Mouse (Mus musculus) brain, embryonic 14.5 days (tissue): ENCODE measurements around the gene Frmpd2.

Experiments
- CTCF ChIP-seq: fragments of 200-500 bp; IDR thresholded peaks from 2 replicates; pipeline ENCODE4 v1.5.1; 2012; ENCODE audit warnings: inconsistent platforms, mild to moderate bottlenecking, moderate library complexity, borderline replicate concordance; ENCODE audit not compliant: insufficient read depth, insufficient read length; ENCODE audit errors: extremely low read depth
- POLR2A ChIP-seq: fragments of 200-500 bp; IDR thresholded peaks from 2 replicates; pipeline ENCODE4 v1.6.1; 2012; ENCODE audit warnings: mild to moderate bottlenecking, inconsistent platforms, borderline replicate concordance; ENCODE audit not compliant: poor library complexity, insufficient read depth, insufficient read length, severe bottlenecking; ENCODE audit errors: extremely low read depth

GRCm38 (mm10) chr14:33531331-33531912 lies 59.9 kb downstream of the Frmpd2 start:
- no peak for TF ChIP-seq CTCF
- TF ChIP-seq POLR2A: no peak
